Mouse (Mus musculus) cortical plate, adult 2 months (tissue): ENCODE results near the gene Gm21954.

Experiments
- CTCF ChIP-seq: fragments of 200-500 bp; IDR thresholded peaks from 2 replicates; pipeline ENCODE4 v1.5.1; 2011; ENCODE audit warnings: mild to moderate bottlenecking, control low read depth, low read length; ENCODE audit not compliant: insufficient read depth; ENCODE audit errors: extremely low read depth
- POLR2A ChIP-seq: fragments of 200-500 bp; IDR thresholded peaks from 2 replicates; pipeline ENCODE4 v1.6.1; 2011; ENCODE audit warnings: mild to moderate bottlenecking, low read length, control low read depth; ENCODE audit not compliant: insufficient read depth; ENCODE audit errors: extremely low read depth

GRCm38 (mm10) chr3:55462904-55463668, 8.9 kb downstream of the Gm21954 start:
- TF ChIP-seq CTCF (no peak), POLR2A (no peak)
